19 mouse cellular contexts compared by ENCODE assay signal in genomic region chr2:6538500-6538899, GRCm38 (mm10).
DNase-seq lines count a peak whose midpoint lies in the region; ATAC-seq lines count a peak whose summit lies in the region.
"Had no signal": no experiment of that assay in that cellular context is flagged by ENCODE, and none has a peak within 500 bp of the region (broad histone marks: within the 10 kb centered on the region; RNA-seq: fewer than 3 reads in every experiment).

No protein-coding gene starts in this region.

- H3K4me1 ChIP-seq in forebrain, embryonic 14.5 days (ENCODE audit: control insufficient read depth, insufficient read depth, low read length) = no peaks in the 10 kb centered on the region
- no peaks in the 10 kb centered on the region for H3K4me1 ChIP-seq in forebrain, embryonic 10.5 days
- peaks cover 25% of the 10 kb centered on the region for H3K4me1 ChIP-seq in heart, embryonic 15.5 days (replicated peaks)
- peaks cover 6% of the 10 kb centered on the region; the same call in 1 of the 2 replicates for H3K4me1 ChIP-seq in midbrain, embryonic 16.5 days (ENCODE audit: control insufficient read depth, insufficient read depth, low read length)
- H3K4me1 ChIP-seq in midbrain, embryonic 13.5 days (replicated peaks) = no peaks in the 10 kb centered on the region
- peaks cover 11% of the 10 kb centered on the region for H3K4me1 ChIP-seq in forebrain, embryonic 16.5 days (replicated peaks; ENCODE audit: control insufficient read depth, insufficient read depth, low read length)
- H3K4me1 ChIP-seq: liver, embryonic 15.5 days had no signal

- H3K36me3 ChIP-seq in forebrain, embryonic 14.5 days (ENCODE audit: control insufficient read depth, insufficient read depth, low read length) = peaks cover 21% of the 10 kb centered on the region
- H3K36me3 ChIP-seq in forebrain, embryonic 10.5 days (replicated peaks) = 0 out of 2 replicates have a peak, but pooled peaks cover 6% of the 10 kb centered on the region
- H3K36me3 ChIP-seq in heart, embryonic 15.5 days = no peaks in the 10 kb centered on the region
- H3K36me3 ChIP-seq in midbrain, embryonic 16.5 days (ENCODE audit: control insufficient read depth, insufficient read depth, low read length) = 0 out of 2 replicates have a peak, but pooled peaks cover 3% of the 10 kb centered on the region
- H3K36me3 ChIP-seq in midbrain, embryonic 13.5 days = peaks cover 7% of the 10 kb centered on the region
- 0 out of 2 replicates have a peak, but pooled peaks cover 9% of the 10 kb centered on the region for H3K36me3 ChIP-seq in forebrain, embryonic 16.5 days (ENCODE audit: control insufficient read depth, insufficient read depth)
- H3K36me3 ChIP-seq: limb, embryonic 10.5 days; liver, embryonic 15.5 days; lung, embryonic 15.5 days had no signal

- WGBS in forebrain, embryonic 14.5 days = 81% methylated on average over 2 of the region's 2 CpGs
- 88% methylated on average over 2 of the region's 2 CpGs for WGBS in forebrain, embryonic 10.5 days
- 67% methylated on average over 2 of the region's 2 CpGs for WGBS in heart, embryonic 15.5 days
- WGBS in midbrain, embryonic 16.5 days = 90% methylated on average over 2 of the region's 2 CpGs
- WGBS in midbrain, embryonic 13.5 days = 86% methylated on average over 2 of the region's 2 CpGs
- WGBS in forebrain, embryonic 16.5 days = 80% methylated on average over 2 of the region's 2 CpGs

- intact Hi-C loops in heart, postnatal 36 days (cut with DNase I) = no loop called here

- H3K4me2 ChIP-seq in forebrain, embryonic 14.5 days (ENCODE audit: low read length) = no peak overlapping the region
- H3K4me2 ChIP-seq in heart, embryonic 15.5 days = no peak overlapping the region
- H3K4me2 ChIP-seq in midbrain, embryonic 16.5 days (ENCODE audit: low read length) = no peak overlapping the region
- no peak overlapping the region for H3K4me2 ChIP-seq in midbrain, embryonic 13.5 days (replicated peaks)
- H3K4me2 ChIP-seq in forebrain, embryonic 16.5 days (ENCODE audit: low read length) = no peak overlapping the region
- H3K4me2 ChIP-seq: liver, embryonic 15.5 days; lung, embryonic 15.5 days had no signal

- DNase-seq in forebrain, embryonic 14.5 days (ENCODE audit: low spot score) = no peak
- DNase-seq in forebrain, embryonic 10.5 days (ENCODE audit: extremely low spot score, low spot score) = no peak
- no peak for DNase-seq in heart, postnatal 36 days
- no peak for DNase-seq in adrenal gland, postnatal 25 days
- DNase-seq: adrenal gland, postnatal 36 days; cerebellum, adult 11 months; gastrocnemius, postnatal 36 days; kidney, adult 2 months; kidney, postnatal 10 days; liver; thymus, postnatal 25 days had no signal

- H3K4me3 ChIP-seq in forebrain, embryonic 14.5 days (ENCODE audit: low read depth, low read length) = no peak overlapping the region
- H3K4me3 ChIP-seq in forebrain, embryonic 10.5 days = no peak overlapping the region
- H3K4me3 ChIP-seq in heart, embryonic 15.5 days = no peak overlapping the region
- H3K4me3 ChIP-seq in midbrain, embryonic 16.5 days (ENCODE audit: low read depth, low read length) = no peak overlapping the region
- no peak overlapping the region for H3K4me3 ChIP-seq in midbrain, embryonic 13.5 days (replicated peaks)
- H3K4me3 ChIP-seq in forebrain, embryonic 16.5 days (replicated peaks; ENCODE audit: low read length) = no peak overlapping the region
- H3K4me3 ChIP-seq: limb, embryonic 10.5 days; liver, embryonic 15.5 days; lung, embryonic 15.5 days had no signal

- H3K9ac ChIP-seq in forebrain, embryonic 14.5 days (ENCODE audit: low read length) = no peak overlapping the region
- H3K9ac ChIP-seq in heart, embryonic 15.5 days = no peak overlapping the region
- no peak overlapping the region for H3K9ac ChIP-seq in midbrain, embryonic 16.5 days (ENCODE audit: low read depth, low read length)
- H3K9ac ChIP-seq in midbrain, embryonic 13.5 days (replicated peaks) = no peak overlapping the region
- H3K9ac ChIP-seq in forebrain, embryonic 16.5 days (replicated peaks; ENCODE audit: low read depth, low read length) = no peak overlapping the region
- H3K9ac ChIP-seq: liver, embryonic 15.5 days; lung, embryonic 15.5 days had no signal

- peak; percentile 10; the same call in 1 of the 2 replicates for ATAC-seq in forebrain, embryonic 14.5 days
- ATAC-seq in heart, embryonic 15.5 days (replicated peaks; ENCODE audit: insufficient number of reproducible peaks, insufficient read depth, low FRiP score, low read depth) = no peak
- ATAC-seq in midbrain, embryonic 16.5 days = no peak
- ATAC-seq in midbrain, embryonic 13.5 days = no peak
- ATAC-seq in forebrain, embryonic 16.5 days = peak; percentile 14; the same call in 1 of the 2 replicates

- no peaks in the 10 kb centered on the region for H3K27me3 ChIP-seq in forebrain, embryonic 14.5 days (replicated peaks; ENCODE audit: control insufficient read depth, insufficient read depth, low read length)
- no peaks in the 10 kb centered on the region for H3K27me3 ChIP-seq in forebrain, embryonic 10.5 days (ENCODE audit: poor library complexity, severe bottlenecking)
- no peaks in the 10 kb centered on the region for H3K27me3 ChIP-seq in heart, embryonic 15.5 days
- H3K27me3 ChIP-seq in midbrain, embryonic 16.5 days (ENCODE audit: control insufficient read depth, insufficient read depth, low read depth, low read length) = no peaks in the 10 kb centered on the region
- no peaks in the 10 kb centered on the region for H3K27me3 ChIP-seq in midbrain, embryonic 13.5 days
- no peaks in the 10 kb centered on the region for H3K27me3 ChIP-seq in forebrain, embryonic 16.5 days (replicated peaks; ENCODE audit: control insufficient read depth, insufficient read depth, low read length)
- H3K27me3 ChIP-seq: liver, embryonic 15.5 days; lung, embryonic 15.5 days had no signal

- H3K9me3 ChIP-seq in forebrain, embryonic 14.5 days (replicated peaks; ENCODE audit: control insufficient read depth, low read length) = no peaks in the 10 kb centered on the region
- H3K9me3 ChIP-seq in forebrain, embryonic 10.5 days = no peaks in the 10 kb centered on the region
- no peaks in the 10 kb centered on the region for H3K9me3 ChIP-seq in heart, embryonic 15.5 days (replicated peaks)
- no peaks in the 10 kb centered on the region for H3K9me3 ChIP-seq in midbrain, embryonic 16.5 days (replicated peaks; ENCODE audit: control insufficient read depth, low read length, poor library complexity, severe bottlenecking)
- no peaks in the 10 kb centered on the region for H3K9me3 ChIP-seq in midbrain, embryonic 13.5 days
- H3K9me3 ChIP-seq in forebrain, embryonic 16.5 days (ENCODE audit: control insufficient read depth, low read length) = no peaks in the 10 kb centered on the region
- H3K9me3 ChIP-seq: limb, embryonic 10.5 days; liver, embryonic 15.5 days; lung, embryonic 15.5 days had no signal

- H3K27ac ChIP-seq in forebrain, embryonic 14.5 days (ENCODE audit: low read depth, low read length) = no peak overlapping the region
- H3K27ac ChIP-seq in forebrain, embryonic 10.5 days = no peak overlapping the region
- 0 out of 2 replicates have a peak overlapping the region, but pooled peaks have one; percentile 21 for H3K27ac ChIP-seq in heart, embryonic 15.5 days
- H3K27ac ChIP-seq in midbrain, embryonic 16.5 days (ENCODE audit: low read length) = peak overlapping the region; percentile 10; the same call in 1 of the 2 replicates
- no peak overlapping the region for H3K27ac ChIP-seq in midbrain, embryonic 13.5 days
- H3K27ac ChIP-seq in forebrain, embryonic 16.5 days (ENCODE audit: low read length) = no peak overlapping the region; the same call in 1 of the 2 replicates
- H3K27ac ChIP-seq: limb, embryonic 10.5 days; liver, embryonic 15.5 days; lung, embryonic 15.5 days; macrophage had no signal

Comparison
In these comparisons a context has a peak if more than half of its experiments do, and no peak if none do; other contexts are left out.
1. H3K27ac ChIP-seq: peak in heart, embryonic 15.5 days (single experiment) and midbrain, embryonic 16.5 days (single experiment); none in forebrain, embryonic 14.5 days (single experiment), forebrain, embryonic 10.5 days (single experiment), midbrain, embryonic 13.5 days (single experiment) and forebrain, embryonic 16.5 days (single experiment).
2. ATAC-seq: peak in forebrain, embryonic 14.5 days (single experiment) and forebrain, embryonic 16.5 days (single experiment); none in heart, embryonic 15.5 days (single experiment), midbrain, embryonic 16.5 days (single experiment) and midbrain, embryonic 13.5 days (single experiment).